Mouse (Mus musculus) MEL (cell line): ENCODE results near the gene Lgr6.

Experiments used
- CHD1 ChIP-seq: IDR thresholded peaks from 2 replicates; pipeline ENCODE4 v1.6.1; 2012; ENCODE audit warnings: low read depth, mild to moderate bottlenecking, inconsistent platforms, low read length, improper control_type of control experiment
- CHD2 ChIP-seq: IDR thresholded peaks from 2 replicates; pipeline ENCODE4 v1.6.1; 2011; ENCODE audit warnings: low read length, improper control_type of control experiment
- CTCF ChIP-seq, 3 experiments: IDR thresholded peaks in 2 of 3; conservative IDR thresholded peaks in 1 of 3; 2 replicates each; pipeline ENCODE4 v1.5.1; 2011 to 2012; ENCODE audit warnings: low read length in 3 of 3, low read depth in 2 of 3, mild to moderate bottlenecking in 2 of 3, improper control_type of control experiment in 1 of 3, inconsistent platforms in 1 of 3, mixed read lengths in 1 of 3, moderate library complexity in 1 of 3; ENCODE audit not compliant: control insufficient read depth in 1 of 3, insufficient read depth in 1 of 3, poor library complexity in 1 of 3, severe bottlenecking in 1 of 3
- MAFK ChIP-seq: IDR thresholded peaks from 2 replicates; pipeline ENCODE4 v1.6.1; 2011; ENCODE audit warnings: low read depth, mild to moderate bottlenecking, low read length, improper control_type of control experiment, borderline replicate concordance
- MEF2A ChIP-seq: IDR thresholded peaks from 2 replicates; pipeline ENCODE4 v1.6.1; 2014; ENCODE audit warnings: low read depth, mild to moderate bottlenecking, inconsistent platforms, low read length, improper control_type of control experiment; ENCODE audit not compliant: poor library complexity, insufficient replicate concordance, severe bottlenecking; ENCODE audit errors: extremely low read depth
- NELFE ChIP-seq: IDR thresholded peaks from 2 replicates; pipeline ENCODE4 v1.6.1; 2011; ENCODE audit warnings: low read depth, low read length, improper control_type of control experiment
- POLR2AphosphoS5 ChIP-seq: IDR thresholded peaks from 2 replicates; pipeline ENCODE4 v1.6.1; 2012; ENCODE audit warnings: low read depth, borderline replicate concordance, mild to moderate bottlenecking, inconsistent platforms, low read length, moderate library complexity, mixed read lengths
- UBTF ChIP-seq: IDR thresholded peaks from 2 replicates; pipeline ENCODE4 v1.6.1; 2012; ENCODE audit warnings: low read depth, mild to moderate bottlenecking, inconsistent platforms, low read length, improper control_type of control experiment, moderate library complexity, borderline replicate concordance; ENCODE audit not compliant: insufficient read depth
- USF2 ChIP-seq, 2 experiments: IDR thresholded peaks; 2 replicates each; pipeline ENCODE4 v1.6.1; 2011 to 2012; ENCODE audit warnings: improper control_type of control experiment in 2 of 2, low read length in 2 of 2, borderline replicate concordance in 1 of 2, inconsistent platforms in 1 of 2, low read depth in 1 of 2, mild to moderate bottlenecking in 1 of 2; ENCODE audit not compliant: insufficient read depth in 1 of 2

GRCm38 (mm10) chr1:134992046-134992645 is 112.9 kb downstream of the Lgr6 start:
- TF ChIP-seq CHD1 (no peak), MAFK (no peak), CTCF (IDR thresholded peaks at IDR 0.05 in 2 of 3, conservative IDR thresholded peaks at IDR 0.05 in 1 of 3; ENCODE audit: control insufficient read depth in 1 of 3, insufficient read depth in 1 of 3, low read depth in 2 of 3, low read length in 3 of 3, poor library complexity in 1 of 3, severe bottlenecking in 1 of 3) (no peak), USF2 (IDR thresholded peaks at IDR 0.05; ENCODE audit: borderline replicate concordance in 1 of 2, insufficient read depth in 1 of 2, low read depth in 1 of 2, low read length in 2 of 2) (no peak), POLR2AphosphoS5 (no peak), UBTF (no peak), CHD2 (no peak), NELFE (no peak), MEF2A (no peak)
